Comparison of ENCODE assay signal across 17 mouse cellular contexts in the genomic region with DNA sequence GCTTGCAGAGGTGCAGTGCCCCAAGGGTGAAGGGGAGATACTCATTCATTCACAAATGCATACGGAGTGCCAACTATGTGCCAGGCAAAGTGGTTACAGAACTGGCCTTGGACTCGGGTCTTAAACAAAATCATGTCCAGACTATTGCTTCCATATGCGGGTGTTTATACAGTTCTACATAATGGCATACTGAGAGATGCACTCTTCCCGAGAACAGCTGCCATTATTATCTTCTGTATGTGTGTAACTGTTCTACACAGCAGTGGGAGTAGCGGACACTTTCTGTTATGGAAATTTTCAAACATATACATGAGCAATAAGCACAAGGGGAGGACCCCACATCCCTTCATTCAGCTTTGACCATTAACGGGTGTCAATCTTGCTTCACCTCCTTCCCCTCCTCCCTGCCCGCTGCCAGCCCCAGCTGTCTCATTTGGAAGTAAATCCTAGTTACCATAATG.
A peak's percentile ranks its signal among the peaks of the same experiment; 100 is the strongest.
DNase-seq lines count a peak whose midpoint lies in the region; ATAC-seq lines count a peak whose summit lies in the region.
"Had no signal": no experiment of that assay in that cellular context is flagged by ENCODE, and none has a peak within 500 bp of the region (broad histone marks: within the 10 kb centered on the region; RNA-seq: fewer than 3 reads in every experiment).

No protein-coding gene starts in this region.

- peak overlapping the region; percentile 24; the same call in 1 of the 2 replicates for H3K27ac ChIP-seq in hindbrain, embryonic 12.5 days
- no peak overlapping the region for H3K27ac ChIP-seq in hindbrain, embryonic 16.5 days (ENCODE audit: low read depth, low read length)
- H3K27ac ChIP-seq in midbrain, embryonic 12.5 days (replicated peaks), result peak overlapping the region; percentile 43; the same call in 1 of the 2 replicates
- H3K27ac ChIP-seq in midbrain, embryonic 10.5 days (replicated peaks), result no peak overlapping the region
- peak overlapping the region; percentile 56 for H3K27ac ChIP-seq in forebrain, embryonic 15.5 days (replicated peaks)
- peak overlapping the region; percentile 67 for H3K27ac ChIP-seq in neural tube, embryonic 13.5 days (replicated peaks)
- H3K27ac ChIP-seq: limb, embryonic 10.5 days; liver, embryonic 13.5 days; stomach, embryonic 15.5 days had no signal

- no peak for DNase-seq in midbrain, embryonic 10.5 days (ENCODE audit: low spot score)
- no peak for DNase-seq in testis, postnatal 14 days (ENCODE audit: low spot score)
- no peak for DNase-seq in heart, adult 9 months (ENCODE audit: low spot score in 2 of 2)
- DNase-seq: cerebellum, adult 18-20 months; kidney, adult 9 months; kidney, postnatal 4 days; liver, embryonic 13.5 days; thymus, postnatal 25 days had no signal

- no peaks in the 10 kb centered on the region for H3K9me3 ChIP-seq in hindbrain, embryonic 12.5 days (replicated peaks)
- no peaks in the 10 kb centered on the region for H3K9me3 ChIP-seq in hindbrain, embryonic 16.5 days (ENCODE audit: control insufficient read depth, low read length)
- no peaks in the 10 kb centered on the region for H3K9me3 ChIP-seq in midbrain, embryonic 12.5 days
- H3K9me3 ChIP-seq in midbrain, embryonic 10.5 days (replicated peaks), result no peaks in the 10 kb centered on the region
- no peaks in the 10 kb centered on the region for H3K9me3 ChIP-seq in forebrain, embryonic 15.5 days
- H3K9me3 ChIP-seq in neural tube, embryonic 13.5 days, result no peaks in the 10 kb centered on the region
- H3K9me3 ChIP-seq: heart, embryonic 12.5 days; limb, embryonic 10.5 days; liver, embryonic 13.5 days; megakaryocyte, embryonic 14.5 days; stomach, embryonic 15.5 days had no signal

- no peak overlapping the region for H3K9ac ChIP-seq in hindbrain, embryonic 12.5 days
- no peak overlapping the region for H3K9ac ChIP-seq in hindbrain, embryonic 16.5 days (ENCODE audit: low read depth, low read length)
- H3K9ac ChIP-seq in midbrain, embryonic 12.5 days (replicated peaks), result no peak overlapping the region
- H3K9ac ChIP-seq in forebrain, embryonic 15.5 days (replicated peaks), result no peak overlapping the region
- no peak overlapping the region for H3K9ac ChIP-seq in neural tube, embryonic 13.5 days
- H3K9ac ChIP-seq: heart, embryonic 12.5 days; liver, embryonic 13.5 days; stomach, embryonic 15.5 days had no signal

- no peak overlapping the region for H3K4me3 ChIP-seq in hindbrain, embryonic 12.5 days
- no peak overlapping the region for H3K4me3 ChIP-seq in hindbrain, embryonic 16.5 days (ENCODE audit: low read length)
- H3K4me3 ChIP-seq in midbrain, embryonic 12.5 days, result no peak overlapping the region
- H3K4me3 ChIP-seq in midbrain, embryonic 10.5 days, result no peak overlapping the region
- H3K4me3 ChIP-seq in forebrain, embryonic 15.5 days, result no peak overlapping the region
- no peak overlapping the region for H3K4me3 ChIP-seq in neural tube, embryonic 13.5 days
- H3K4me3 ChIP-seq: heart, embryonic 12.5 days; limb, embryonic 10.5 days; liver, embryonic 13.5 days; megakaryocyte, embryonic 14.5 days; stomach, embryonic 15.5 days had no signal

- 47% methylated on average over 7 of the region's 7 CpGs for WGBS in hindbrain, embryonic 12.5 days
- WGBS in hindbrain, embryonic 16.5 days, result 30% methylated on average over 7 of the region's 7 CpGs
- 64% methylated on average over 7 of the region's 7 CpGs for WGBS in midbrain, embryonic 12.5 days
- WGBS in midbrain, embryonic 10.5 days, result 78% methylated on average over 7 of the region's 7 CpGs
- WGBS in forebrain, embryonic 15.5 days, result 38% methylated on average over 7 of the region's 7 CpGs
- 47% methylated on average over 7 of the region's 7 CpGs for WGBS in neural tube, embryonic 13.5 days

- no peak overlapping the region for H3K4me2 ChIP-seq in hindbrain, embryonic 12.5 days (replicated peaks)
- H3K4me2 ChIP-seq in hindbrain, embryonic 16.5 days (ENCODE audit: low read length), result no peak overlapping the region
- H3K4me2 ChIP-seq in midbrain, embryonic 12.5 days (replicated peaks), result no peak overlapping the region
- H3K4me2 ChIP-seq in forebrain, embryonic 15.5 days (replicated peaks), result no peak overlapping the region
- H3K4me2 ChIP-seq in neural tube, embryonic 13.5 days, result no peak overlapping the region
- H3K4me2 ChIP-seq: heart, embryonic 12.5 days; liver, embryonic 13.5 days; stomach, embryonic 15.5 days had no signal

- no peaks in the 10 kb centered on the region for H3K27me3 ChIP-seq in hindbrain, embryonic 12.5 days
- no peaks in the 10 kb centered on the region for H3K27me3 ChIP-seq in hindbrain, embryonic 16.5 days (replicated peaks; ENCODE audit: control insufficient read depth, insufficient read depth, low read length)
- no peaks in the 10 kb centered on the region for H3K27me3 ChIP-seq in midbrain, embryonic 12.5 days
- H3K27me3 ChIP-seq in midbrain, embryonic 10.5 days (ENCODE audit: low read depth, poor library complexity, severe bottlenecking), result no peaks in the 10 kb centered on the region
- H3K27me3 ChIP-seq in forebrain, embryonic 15.5 days, result no peaks in the 10 kb centered on the region
- H3K27me3 ChIP-seq in neural tube, embryonic 13.5 days, result no peaks in the 10 kb centered on the region
- H3K27me3 ChIP-seq: heart, embryonic 12.5 days; liver, embryonic 13.5 days; megakaryocyte, embryonic 14.5 days; stomach, embryonic 15.5 days had no signal

- ATAC-seq in hindbrain, embryonic 12.5 days (ENCODE audit: low FRiP score), result peak; percentile 73
- no peak for ATAC-seq in hindbrain, embryonic 16.5 days
- peak; percentile 44 for ATAC-seq in midbrain, embryonic 12.5 days (ENCODE audit: low FRiP score, low read depth)
- peak; percentile 57; the same call in 1 of the 2 replicates for ATAC-seq in forebrain, embryonic 15.5 days (replicated peaks)
- peak; percentile 41; the same call in 1 of the 2 replicates for ATAC-seq in neural tube, embryonic 13.5 days (ENCODE audit: low read depth)

- H3K4me1 ChIP-seq in hindbrain, embryonic 12.5 days, result peaks cover 9% of the 10 kb centered on the region
- H3K4me1 ChIP-seq in hindbrain, embryonic 16.5 days (ENCODE audit: control insufficient read depth, insufficient read depth, low read depth, low read length), result no peaks in the 10 kb centered on the region
- peaks cover 15% of the 10 kb centered on the region for H3K4me1 ChIP-seq in midbrain, embryonic 12.5 days
- H3K4me1 ChIP-seq in midbrain, embryonic 10.5 days, result peaks cover 25% of the 10 kb centered on the region
- peaks cover 19% of the 10 kb centered on the region for H3K4me1 ChIP-seq in forebrain, embryonic 15.5 days
- peaks cover 22% of the 10 kb centered on the region for H3K4me1 ChIP-seq in neural tube, embryonic 13.5 days (replicated peaks)
- H3K4me1 ChIP-seq: heart, embryonic 12.5 days; liver, embryonic 13.5 days; megakaryocyte, embryonic 14.5 days; stomach, embryonic 15.5 days had no signal

- H3K36me3 ChIP-seq in hindbrain, embryonic 12.5 days, result peaks cover 16% of the 10 kb centered on the region
- H3K36me3 ChIP-seq in hindbrain, embryonic 16.5 days (ENCODE audit: control insufficient read depth, insufficient read depth, low read length), result peaks cover 7% of the 10 kb centered on the region; the same call in 1 of the 2 replicates
- H3K36me3 ChIP-seq in midbrain, embryonic 12.5 days, result peaks cover 7% of the 10 kb centered on the region
- H3K36me3 ChIP-seq in midbrain, embryonic 10.5 days, result peaks cover 55% of the 10 kb centered on the region
- H3K36me3 ChIP-seq in forebrain, embryonic 15.5 days, result peaks cover 13% of the 10 kb centered on the region; the same call in 1 of the 2 replicates
- peaks cover 27% of the 10 kb centered on the region for H3K36me3 ChIP-seq in neural tube, embryonic 13.5 days
- H3K36me3 ChIP-seq: liver, embryonic 13.5 days had no signal

Comparison
In these comparisons a context has a peak if more than half of its experiments do, and no peak if none do; other contexts are left out.
1. H3K27ac ChIP-seq: peak in hindbrain, embryonic 12.5 days (single experiment), midbrain, embryonic 12.5 days (single experiment), forebrain, embryonic 15.5 days (single experiment) and neural tube, embryonic 13.5 days (single experiment); none in hindbrain, embryonic 16.5 days (single experiment) and midbrain, embryonic 10.5 days (single experiment).